Mouse (Mus musculus) heart, postnatal 0 days (tissue): ENCODE results near the gene Edem2.

Source experiments
- CTCF ChIP-seq: IDR thresholded peaks from 2 replicates; pipeline ENCODE4 v1.5.1; 2016; ENCODE audit warnings: antibody characterized with exemption, control low read depth, low read depth
- EP300 ChIP-seq: IDR thresholded peaks from 2 replicates; pipeline ENCODE4 v1.6.1; 2016; ENCODE audit warnings: antibody characterized with exemption, low read depth

DNA sequence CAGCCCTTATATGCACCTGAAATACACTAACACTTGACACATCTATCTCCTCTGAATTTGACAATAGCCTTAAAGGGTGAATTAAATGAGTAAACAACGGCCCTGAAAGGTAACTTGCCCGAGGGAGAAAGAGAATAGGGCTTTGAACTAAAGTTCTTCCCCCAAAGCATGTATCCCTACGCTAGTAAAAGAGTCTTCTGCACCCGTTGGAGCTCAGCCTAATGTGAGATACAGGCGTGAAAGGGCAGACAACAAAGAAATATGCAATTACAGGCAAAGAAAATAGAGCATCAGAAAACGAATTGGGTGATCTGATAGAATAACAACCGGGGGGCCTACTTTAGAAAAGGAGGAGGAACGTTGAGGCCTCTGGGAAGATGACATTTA is 37.9 kb downstream of the Edem2 start:
- TF ChIP-seq CTCF = no peak
- TF ChIP-seq EP300 = no peak
